Comparison of ENCODE assay signal across 8 mouse cellular contexts in the genomic region with DNA sequence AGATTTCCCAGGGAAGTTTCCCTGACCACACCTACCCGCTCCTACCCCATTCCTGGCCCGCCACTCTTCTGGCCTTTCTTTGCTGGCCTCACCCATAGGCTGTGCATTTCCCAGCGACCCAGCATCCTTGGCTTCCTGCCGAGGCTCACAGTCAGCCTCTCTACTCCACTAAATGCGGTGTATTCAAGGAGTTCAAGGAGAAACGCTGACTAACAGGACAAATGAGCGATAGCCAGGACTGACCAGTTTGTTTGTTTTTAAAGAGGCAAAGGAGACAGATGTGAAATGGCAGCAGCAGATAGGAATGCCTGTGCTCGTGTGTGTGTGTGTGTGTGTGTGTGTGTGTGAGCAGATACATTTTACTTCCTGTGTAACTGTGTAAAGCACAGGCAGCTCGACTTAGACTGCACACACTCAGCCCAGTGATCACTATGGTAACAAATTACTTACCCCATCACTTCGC. TPM values are rescaled to one million over a fixed set of nuclear protein-coding genes. Genes with fewer than 3 reads are reported as not detected.
DNase-seq lines count a peak whose midpoint lies in the region; ATAC-seq and TF ChIP-seq lines count a peak whose summit lies in the region.

No protein-coding gene starts in this region.

- peak; percentile 30 to 88 for DNase-seq in left cerebral cortex, postnatal 10 days (ENCODE audit: extremely low spot score in 1 of 2, low spot score in 2 of 2)
- DNase-seq in left cerebral cortex, adult 8-10 months (ENCODE audit: low spot score in 2 of 2): no peak
- DNase-seq in adrenal gland, postnatal 10 days: peak; percentile 86
- DNase-seq in stomach, postnatal 0 days (ENCODE audit: low spot score): peak; percentile 70
- DNase-seq in left cerebral cortex, adult 11 months (ENCODE audit: low spot score): no peak
- DNase-seq in urinary bladder, postnatal 25 days (ENCODE audit: low spot score): no peak

- peak; percentile 69 for ATAC-seq in heart, embryonic 14.5 days (ENCODE audit: insufficient number of reproducible peaks, insufficient read depth, low FRiP score, low read depth)
- ATAC-seq in liver, embryonic 15.5 days (ENCODE audit: insufficient read depth): no peak
- peak; percentile 75 for ATAC-seq in stomach, postnatal 0 days (ENCODE audit: low FRiP score, low TSS enrichment)

- 0 out of 2 replicates have a peak overlapping the region, but pooled peaks have one; percentile 9 for H3K4me2 ChIP-seq in heart, embryonic 14.5 days (ENCODE audit: low read length)
- H3K4me2 ChIP-seq in liver, embryonic 15.5 days: no peak overlapping the region
- H3K4me2 ChIP-seq in stomach, postnatal 0 days (replicated peaks; ENCODE audit: low read depth): no peak overlapping the region

- TF ChIP-seq EP300 in stomach, postnatal 0 days (optimal IDR thresholded peaks at IDR 0.05): no peak

- 16% methylated on average over 10 of the region's 10 CpGs for WGBS in heart, embryonic 14.5 days
- 43% methylated on average over 10 of the region's 10 CpGs for WGBS in liver, embryonic 15.5 days (ENCODE audit: insufficient replicate concordance)
- WGBS in stomach, postnatal 0 days: 16% methylated on average over 10 of the region's 10 CpGs

- H3K4me3 ChIP-seq in heart, embryonic 14.5 days (ENCODE audit: control insufficient read depth in 1 of 2, insufficient read depth in 1 of 2, low read depth in 1 of 2, low read length in 2 of 2): no peak overlapping the region
- H3K4me3 ChIP-seq in liver, embryonic 15.5 days (replicated peaks): no peak overlapping the region
- H3K4me3 ChIP-seq in stomach, postnatal 0 days (ENCODE audit: low read depth, low read length): no peak overlapping the region

- intact Hi-C loops in left cerebral cortex, postnatal 10 days (cut with DNase I): no loop called here

- no peak for TF ChIP-seq CTCF in stomach, postnatal 0 days (IDR thresholded peaks at IDR 0.05; ENCODE audit: low read depth)

- H3K9me3 ChIP-seq in heart, embryonic 14.5 days (ENCODE audit: control insufficient read depth, low read length): no peaks in the 10 kb centered on the region
- no peaks in the 10 kb centered on the region for H3K9me3 ChIP-seq in liver, embryonic 15.5 days (replicated peaks)
- H3K9me3 ChIP-seq in stomach, postnatal 0 days (ENCODE audit: control insufficient read depth, low read length): no peaks in the 10 kb centered on the region

- H3K27ac ChIP-seq in heart, embryonic 14.5 days (replicated peaks in 1 of 2; ENCODE audit: control insufficient read depth in 1 of 2, insufficient read depth in 1 of 2, low read depth in 2 of 2, low read length in 2 of 2): peak overlapping the region; percentile 48 to 51
- 0 out of 2 replicates have a peak overlapping the region, but pooled peaks have one; percentile 14 for H3K27ac ChIP-seq in liver, embryonic 15.5 days (replicated peaks)
- H3K27ac ChIP-seq in stomach, postnatal 0 days (replicated peaks): peak overlapping the region; percentile 56; the same call in 1 of the 2 replicates

- H3K9ac ChIP-seq in heart, embryonic 14.5 days (ENCODE audit: low read length): no peak overlapping the region
- H3K9ac ChIP-seq in liver, embryonic 15.5 days: no peak overlapping the region
- H3K9ac ChIP-seq in stomach, postnatal 0 days (ENCODE audit: low read length): no peak overlapping the region

- H3K27me3 ChIP-seq in heart, embryonic 14.5 days (ENCODE audit: control insufficient read depth, insufficient read depth, low read length): no peaks in the 10 kb centered on the region
- H3K27me3 ChIP-seq in liver, embryonic 15.5 days: no peaks in the 10 kb centered on the region
- H3K27me3 ChIP-seq in stomach, postnatal 0 days (ENCODE audit: control insufficient read depth, insufficient read depth, low read length): no peaks in the 10 kb centered on the region

- peaks cover 12 to 14% of the 10 kb centered on the region in 2 experiments for H3K4me1 ChIP-seq in heart, embryonic 14.5 days (ENCODE audit: control insufficient read depth in 2 of 2, insufficient read depth in 2 of 2, low read length in 2 of 2)
- peaks cover 18% of the 10 kb centered on the region for H3K4me1 ChIP-seq in liver, embryonic 15.5 days (replicated peaks)
- H3K4me1 ChIP-seq in stomach, postnatal 0 days (replicated peaks; ENCODE audit: control insufficient read depth, insufficient read depth): peaks cover 3% of the 10 kb centered on the region

- peaks cover 13% of the 10 kb centered on the region for H3K36me3 ChIP-seq in heart, embryonic 14.5 days (ENCODE audit: control insufficient read depth, insufficient read depth, low read length)
- no peaks in the 10 kb centered on the region; the same call in 1 of the 2 replicates for H3K36me3 ChIP-seq in liver, embryonic 15.5 days (replicated peaks)
- peaks cover 4% of the 10 kb centered on the region for H3K36me3 ChIP-seq in stomach, postnatal 0 days (ENCODE audit: control insufficient read depth, insufficient read depth, low read length)

RNA-seq across cellular contexts. Expression of gene Rab12, which starts 9.3 kb away (rescaled TPM):
- 100 to 1,000 TPM; 155 to 162 TPM for total RNA-seq in left cerebral cortex, postnatal 10 days (2021)
- 100 to 1,000 TPM; 110 to 126 (median 118) TPM for total RNA-seq in left cerebral cortex, adult 8-10 months (2022)
- total RNA-seq in adrenal gland, postnatal 10 days (2021): 100 to 1,000 TPM in 1 of 2 experiments, 10 to 100 TPM in 1; 90.9 to 113 TPM
- 67.5 and 74.2 TPM in 2 replicates for polyA plus RNA-seq in heart, embryonic 14.5 days (2014; fragmentation: Nextera tagmentation; extraction: Ambion mirVana)
- 6.4 and 6.6 TPM in 2 replicates for polyA plus RNA-seq in liver, embryonic 15.5 days (2015; fragmentation: Nextera tagmentation; extraction: Ambion mirVana)
- 24.5 and 25.4 TPM in 2 replicates for polyA plus RNA-seq in stomach, postnatal 0 days (2015; fragmentation: Nextera tagmentation; extraction: Ambion mirVana)

Comparison
In these comparisons a context has a peak if more than half of its experiments do, and no peak if none do; other contexts are left out.
1. DNase-seq: peak in left cerebral cortex, postnatal 10 days (2 of 2), adrenal gland, postnatal 10 days (single experiment) and stomach, postnatal 0 days (single experiment); none in left cerebral cortex, adult 8-10 months (0 of 2), left cerebral cortex, adult 11 months (single experiment) and urinary bladder, postnatal 25 days (single experiment).
2. Peak in every context shown above with its lines, with median percentiles within 50 percentile points of each other: H3K27ac ChIP-seq.